Mouse (Mus musculus) erythroblast, adult 5-6 weeks (primary cell): ENCODE results near the gene Gm49325. TPM values are rescaled to one million over a fixed set of nuclear protein-coding genes. Genes with fewer than 3 reads are reported as not detected.
A peak's percentile ranks its signal among the peaks of the same experiment; 100 is the strongest.

Experiments used
- ATAC-seq: replicated peaks from 2 replicates; pipeline ENCODE4 v1.8.0; 2016; ENCODE audit warnings: moderate number of reproducible peaks, mild to moderate bottlenecking, moderate TSS enrichment, inconsistent platforms; ENCODE audit not compliant: poor library complexity, low FRiP score, severe bottlenecking
- total RNA-seq, 2 experiments: library from RNA; stranded (forward) in 1 of 2; stranded (reverse) in 1 of 2; fragments of 150-400 nt in 1 of 2; fragments of 200-764, 138-1000 nt in 1 of 2; gene quantifications; 2 replicates each; pipeline versions ENCODE4 v1.2.3 to v1.2.4; 2015 to 2017; ENCODE audit warnings: low replicate concordance in 2 of 2

Gene Gm49325
- total RNA-seq, 2 experiments from 2014 or later, result not detected

GRCm38 (mm10) chr10:77623069-77623492, 17.1 kb downstream of the Gm49325 start:
- no peak for ATAC-seq

- no peak for ATAC-seq
Observed at GRCm38 (mm10) chr10:77623639-77624400, 17.8 kb downstream of the Gm49325 start.

GRCm38 (mm10) chr10:77624570-77624995, 18.6 kb downstream of the Gm49325 start:
- ATAC-seq, result no peak

- ATAC-seq, result no peak
Observed at GRCm38 (mm10) chr10:77626036-77626435, 20.0 kb downstream of the Gm49325 start.

GRCm38 (mm10) chr10:77626591-77626990, 20.6 kb downstream of the Gm49325 start:
- no peak for ATAC-seq

GRCm38 (mm10) chr10:77627497-77627896, 21.5 kb downstream of the Gm49325 start:
- ATAC-seq, result peak; percentile 81

- no peak for ATAC-seq
Observed at GRCm38 (mm10) chr10:77629163-77629562, 23.2 kb downstream of the Gm49325 start.

GRCm38 (mm10) chr10:77629970-77630369, 24.0 kb downstream of the Gm49325 start:
- no peak for ATAC-seq

- no peak for ATAC-seq
Observed at GRCm38 (mm10) chr10:77634016-77634415, 28.0 kb downstream of the Gm49325 start.

- no peak for ATAC-seq
Observed at GRCm38 (mm10) chr10:77634452-77635231, 28.6 kb downstream of the Gm49325 start.

GRCm38 (mm10) chr10:77636234-77636922, 30.4 kb downstream of the Gm49325 start:
- no peak for ATAC-seq

GRCm38 (mm10) chr10:77638956-77639355, 33.0 kb downstream of the Gm49325 start:
- no peak for ATAC-seq

- no peak for ATAC-seq
Observed at GRCm38 (mm10) chr10:77643160-77643559, 37.2 kb downstream of the Gm49325 start.

GRCm38 (mm10) chr10:77645571-77645970, 39.6 kb downstream of the Gm49325 start:
- no peak for ATAC-seq

- ATAC-seq, result no peak
Observed at GRCm38 (mm10) chr10:77647461-77647860, 41.5 kb downstream of the Gm49325 start.

- no peak for ATAC-seq
Observed at GRCm38 (mm10) chr10:77647901-77648300, 41.9 kb downstream of the Gm49325 start.

- ATAC-seq, result no peak
Observed at GRCm38 (mm10) chr10:77652046-77652445, 46.0 kb downstream of the Gm49325 start.

- no peak for ATAC-seq
Observed at GRCm38 (mm10) chr10:77658286-77658994, 52.4 kb downstream of the Gm49325 start.

- ATAC-seq, result no peak
Observed at GRCm38 (mm10) chr10:77663949-77664665, 58.1 kb downstream of the Gm49325 start.
